Mouse (Mus musculus): ENCODE measurements around the gene Iffo2.
A peak's percentile ranks its signal among the peaks of the same experiment; 100 is the strongest.

Iffo2 gene

DNA sequence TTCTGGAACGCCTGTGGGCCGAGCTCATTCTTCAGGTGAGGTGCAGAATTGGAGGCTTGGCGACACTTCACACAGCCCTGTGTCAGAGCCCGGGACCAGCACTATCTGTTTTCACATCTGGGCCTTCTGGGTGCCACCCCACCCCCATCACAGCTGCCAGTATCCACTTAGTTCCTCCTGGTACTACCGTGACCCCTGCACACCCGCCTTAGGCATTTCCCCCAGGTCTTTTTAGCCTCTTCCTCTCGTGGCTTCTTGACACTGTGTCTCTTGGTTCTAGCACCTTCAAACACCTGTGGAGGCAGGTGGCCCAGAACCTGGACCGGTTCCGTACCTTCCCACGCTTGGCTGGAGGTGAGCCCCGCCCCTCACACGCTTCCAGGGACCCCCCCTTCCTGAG lies 110.0 kb downstream of the Iffo2 start:
- no peak for DNase-seq (ENCODE audit: low read depth, low spot score)

GRCm38 (mm10) chr4:139640775-139641174 lies 110.4 kb downstream of the Iffo2 start:
- DNase-seq (ENCODE audit: low read depth, low spot score), result no peak

- DNase-seq (ENCODE audit: low read depth, low spot score), result no peak
Measured at GRCm38 (mm10) chr4:139641829-139642425, 111.6 kb downstream of the Iffo2 start.

GRCm38 (mm10) chr4:139643972-139644371 lies 113.6 kb downstream of the Iffo2 start:
- DNase-seq (ENCODE audit: low read depth, low spot score), result peak; percentile 65

DNA sequence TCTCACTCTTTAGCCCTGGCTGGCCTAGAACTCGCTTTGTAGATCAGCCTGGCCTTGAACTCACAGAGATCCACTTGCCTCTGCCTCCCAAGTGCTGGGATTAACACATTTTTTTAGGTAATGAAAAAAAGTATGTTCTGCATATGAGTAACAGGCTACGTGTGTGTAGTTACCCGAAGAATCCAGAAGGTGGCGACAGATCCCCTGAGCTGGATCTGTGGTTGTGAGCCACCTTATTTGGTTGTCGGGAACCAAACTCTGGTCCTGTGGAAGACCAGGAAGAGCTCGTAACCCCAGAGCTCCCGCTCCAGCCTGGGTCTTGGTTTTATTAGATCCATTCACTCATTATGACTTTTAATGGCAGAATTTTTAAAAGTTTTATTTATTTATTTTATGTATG lies 116.6 kb downstream of the Iffo2 start:
- no peak for DNase-seq (ENCODE audit: low read depth, low spot score)

DNA sequence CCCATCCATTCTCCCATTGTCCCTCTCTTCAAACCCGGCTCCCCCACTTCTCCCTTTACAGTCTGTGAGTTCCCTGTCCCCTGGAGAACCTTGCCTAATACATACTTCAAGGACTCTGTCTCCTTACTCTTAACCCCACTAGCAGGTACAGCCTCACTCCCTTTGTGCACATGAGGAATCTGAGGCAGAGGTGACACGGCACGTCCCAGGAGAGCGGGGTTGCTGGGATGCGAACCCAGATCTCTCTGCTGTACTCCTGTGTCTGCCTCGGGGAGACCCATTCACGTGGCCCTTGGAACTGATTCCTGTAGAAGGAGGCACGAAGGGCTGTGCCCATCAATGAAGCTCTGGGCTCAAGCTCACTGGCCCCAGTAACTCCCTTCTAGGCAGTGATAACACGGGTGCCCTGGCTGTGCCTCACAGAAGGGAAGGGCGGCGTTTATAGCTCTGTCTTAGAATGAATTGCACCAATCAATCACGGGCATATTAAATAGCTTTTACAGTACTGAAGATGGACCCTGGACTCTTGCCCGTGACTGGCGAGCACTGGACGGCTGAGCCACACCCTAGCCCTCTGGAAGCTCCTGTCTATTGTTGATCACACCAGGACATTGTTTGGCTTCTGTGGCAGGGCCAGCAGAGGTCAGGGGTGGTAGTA lies 119.9 kb downstream of the Iffo2 start:
- DNase-seq (ENCODE audit: low read depth, low spot score), result no peak

GRCm38 (mm10) chr4:139650907-139651306 lies 120.6 kb downstream of the Iffo2 start:
- DNase-seq (ENCODE audit: low read depth, low spot score), result no peak

GRCm38 (mm10) chr4:139653238-139653637 lies 122.9 kb downstream of the Iffo2 start, which contains the start of gene Tas1r2:
Tas1r2 (plus strand) TSS chr4:139653538.
- DNase-seq (ENCODE audit: low read depth, low spot score), result no peak

DNA sequence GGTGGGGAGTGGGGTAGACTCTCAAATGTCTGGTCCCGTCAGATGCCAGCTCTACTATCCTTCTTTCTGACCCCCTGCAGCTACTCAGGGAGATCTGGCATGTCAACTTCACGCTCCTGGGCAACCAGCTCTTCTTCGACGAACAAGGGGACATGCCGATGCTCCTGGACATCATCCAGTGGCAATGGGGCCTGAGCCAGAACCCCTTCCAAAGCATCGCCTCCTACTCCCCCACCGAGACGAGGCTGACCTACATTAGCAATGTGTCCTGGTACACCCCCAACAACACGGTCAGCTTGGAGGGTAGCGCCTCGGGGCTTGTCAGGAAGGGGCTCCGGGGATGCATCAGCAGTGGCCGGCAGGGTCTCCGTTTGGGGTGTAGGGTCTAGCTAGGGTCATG lies 131.5 kb downstream of the Iffo2 start:
- no peak for DNase-seq (ENCODE audit: low read depth, low spot score)

GRCm38 (mm10) chr4:139667632-139668031 lies 137.3 kb downstream of the Iffo2 start:
- no peak for DNase-seq (ENCODE audit: low read depth, low spot score)

DNA sequence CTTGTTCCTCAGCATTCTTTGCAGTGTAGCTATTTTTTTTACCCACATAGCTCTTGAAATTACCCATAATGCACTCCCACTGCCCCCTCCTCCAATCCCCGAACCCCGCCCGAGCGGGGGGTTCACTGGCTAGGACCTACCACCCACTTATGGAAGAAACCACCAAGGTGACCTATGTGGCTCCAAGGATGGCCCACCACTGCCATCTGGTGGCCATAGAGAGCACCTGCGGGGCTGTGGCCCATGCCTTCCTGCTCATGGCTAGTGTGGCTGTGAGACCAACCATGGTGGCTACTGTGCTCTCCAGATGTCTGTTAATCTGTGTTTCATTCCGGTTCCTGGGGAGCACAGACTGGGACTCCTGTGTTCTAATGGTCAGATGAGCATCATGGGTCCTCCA lies 139.5 kb downstream of the Iffo2 start:
- peak; percentile 64 for DNase-seq (ENCODE audit: low read depth, low spot score)
